Mouse (Mus musculus): ENCODE measurements around the gene Unc13c.

Gene Unc13c

GRCm38 (mm10) chr9:73882393-73882919, 86.3 kb downstream of the Unc13c start:
- no peak for DNase-seq (ENCODE audit: low read depth)

DNA sequence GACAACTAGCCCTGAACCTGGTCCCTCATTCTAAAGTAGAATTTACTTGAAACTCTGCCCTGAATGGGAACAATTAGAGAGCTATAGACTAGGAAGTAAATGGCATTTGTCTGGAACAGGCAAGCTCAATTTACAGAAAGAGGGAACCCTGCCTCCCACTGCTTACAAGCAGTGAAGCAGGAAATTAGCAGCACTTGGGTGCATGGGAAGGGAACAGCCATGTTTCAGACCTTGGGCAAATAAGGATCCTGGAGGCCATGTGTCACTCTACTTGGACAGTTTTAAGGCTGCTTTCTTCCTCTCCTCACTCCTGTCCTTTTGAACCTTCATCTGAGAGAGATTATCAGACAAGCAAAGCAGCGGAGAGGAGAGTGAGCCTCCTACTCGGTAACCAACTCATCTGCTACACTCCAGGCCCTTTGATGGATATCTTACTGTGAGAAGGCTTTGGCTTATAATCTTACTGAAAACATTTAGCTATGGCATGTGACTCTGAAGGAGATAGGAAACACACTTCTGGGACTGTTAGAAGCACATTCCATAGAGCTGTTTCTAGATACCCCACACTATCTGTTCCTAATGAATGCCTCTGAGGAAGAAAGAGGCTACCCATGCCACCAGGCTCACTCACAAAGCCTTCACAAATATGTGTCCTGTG, 101.2 kb downstream of the Unc13c start:
- DNase-seq (ENCODE audit: low read depth) = no peak

DNA sequence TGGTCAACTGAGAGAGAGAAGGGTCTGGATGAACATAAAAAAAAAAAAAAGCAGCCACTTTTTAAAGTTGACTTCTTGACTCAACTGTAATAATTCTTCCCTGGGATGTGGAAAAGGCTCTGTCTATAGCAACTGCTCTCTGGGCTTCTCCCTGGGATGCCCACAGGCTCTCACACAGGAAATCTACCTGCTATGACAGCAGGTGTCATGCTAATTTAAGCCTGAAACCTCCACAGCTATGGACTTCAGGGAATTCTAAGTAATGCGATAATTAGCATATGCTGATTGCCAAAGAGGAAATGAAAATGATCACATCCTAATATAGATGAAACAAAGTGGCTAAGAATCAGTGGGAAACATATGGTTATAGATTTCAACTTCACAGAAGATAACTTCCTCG, 102.1 kb downstream of the Unc13c start:
- no peak for DNase-seq (ENCODE audit: low read depth)

- DNase-seq (ENCODE audit: low read depth) = no peak
These were observed 109.3 kb downstream of the Unc13c start for GRCm38 (mm10) chr9:73859469-73859868.

DNA sequence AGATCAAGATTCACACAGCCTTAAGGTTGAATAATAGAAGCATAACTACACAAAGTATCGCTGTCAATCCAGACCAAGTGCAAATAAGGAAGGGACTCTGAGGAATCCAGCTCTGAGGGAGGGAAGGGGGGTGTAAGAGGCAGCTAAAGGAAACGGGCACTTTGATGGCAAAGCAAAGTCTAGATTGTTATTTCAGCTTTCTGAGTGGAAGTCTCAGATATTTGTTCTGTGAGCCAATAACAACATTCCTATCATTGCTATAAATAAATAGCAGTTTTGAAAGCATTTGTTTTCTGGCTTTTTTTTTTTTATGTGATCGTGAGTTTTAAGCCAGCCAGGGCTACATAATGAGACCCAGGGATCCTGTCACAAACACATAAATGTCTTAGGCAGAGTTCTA, 114.5 kb downstream of the Unc13c start:
- no peak for DNase-seq (ENCODE audit: low read depth)

GRCm38 (mm10) chr9:73806681-73807080, 162.1 kb downstream of the Unc13c start:
- DNase-seq (ENCODE audit: low read depth) = no peak

DNA sequence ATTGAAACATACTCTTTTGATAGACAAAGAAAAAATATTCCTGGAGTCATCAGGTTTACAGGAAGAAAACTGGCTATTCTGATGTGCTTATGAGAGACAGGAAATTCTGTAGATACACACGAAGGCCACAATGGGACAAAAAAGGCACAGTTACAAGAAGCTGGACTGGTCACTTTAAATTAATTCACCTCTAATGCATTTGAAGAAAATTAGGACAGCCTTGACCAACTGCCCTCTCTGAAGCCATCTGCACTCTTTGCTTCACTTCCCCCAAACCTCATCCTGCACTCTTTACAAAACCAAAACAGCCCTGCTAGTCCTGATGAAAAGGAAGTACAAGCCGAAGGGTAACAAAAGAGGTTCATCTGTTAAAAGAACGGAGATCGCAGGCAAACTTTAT, 194.2 kb downstream of the Unc13c start:
- DNase-seq (ENCODE audit: low read depth) = no peak

GRCm38 (mm10) chr9:73755185-73755584, 213.6 kb downstream of the Unc13c start:
- DNase-seq (ENCODE audit: low read depth) = no peak

DNA sequence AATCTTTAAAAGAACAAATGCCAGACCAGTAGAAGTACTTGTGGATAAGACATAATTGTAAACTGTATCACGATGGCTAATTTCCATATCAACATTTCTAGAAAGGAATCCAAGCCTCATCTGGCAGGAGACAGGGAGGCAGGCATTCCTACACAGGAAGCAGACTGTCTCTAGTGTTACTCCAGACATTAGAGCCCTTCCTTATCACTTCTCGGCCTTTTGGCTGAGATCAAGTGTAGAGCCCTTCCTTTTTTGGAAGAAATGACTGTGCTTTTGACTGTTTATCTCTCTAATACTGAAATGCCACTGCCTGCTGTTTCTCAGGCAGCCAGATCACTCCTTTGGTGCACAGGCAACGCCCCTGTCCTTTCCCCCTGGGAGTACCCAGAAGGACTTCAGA, 215.3 kb downstream of the Unc13c start:
- DNase-seq (ENCODE audit: low read depth) = no peak

DNA sequence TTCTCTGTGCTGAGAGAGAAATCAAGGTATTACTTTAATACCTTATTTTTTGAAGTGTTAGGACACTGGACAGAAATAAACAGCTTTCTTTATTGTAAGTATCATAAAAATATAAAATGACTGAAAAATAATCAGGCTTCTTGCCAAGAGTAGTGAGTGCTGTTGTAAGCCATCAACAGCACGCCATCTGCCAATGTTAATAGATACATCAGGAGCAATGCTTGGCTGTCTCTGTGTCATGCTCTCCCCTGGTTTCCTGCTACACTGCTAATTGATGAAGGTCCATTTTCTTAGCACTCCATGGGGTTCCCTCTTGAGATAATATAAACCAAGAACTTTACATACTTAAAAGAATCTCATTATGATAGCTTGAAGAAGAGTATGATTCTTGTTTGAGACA, 217.4 kb downstream of the Unc13c start:
- no peak for DNase-seq (ENCODE audit: low read depth)

DNA sequence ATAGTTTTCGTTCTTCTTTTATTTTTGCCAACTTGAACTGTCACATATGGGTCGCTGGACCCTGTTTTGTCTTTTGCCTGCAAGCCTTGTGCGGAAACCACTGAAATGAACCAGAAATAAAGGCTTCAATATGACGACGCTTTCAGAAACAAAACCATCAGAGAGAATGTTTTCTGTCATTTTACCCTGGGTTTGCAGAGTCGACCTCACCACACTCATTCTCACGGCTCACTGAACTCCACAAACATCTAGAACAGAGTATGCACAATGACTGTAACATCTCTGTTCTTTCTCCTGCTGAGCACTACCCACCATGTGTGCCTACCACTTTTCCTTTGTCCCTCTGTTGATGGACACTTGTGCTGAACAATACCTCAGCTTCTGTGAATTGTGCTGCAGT, 234.3 kb downstream of the Unc13c start:
- no peak for DNase-seq (ENCODE audit: low read depth)

GRCm38 (mm10) chr9:73725717-73726662, 242.8 kb downstream of the Unc13c start:
- DNase-seq (ENCODE audit: low read depth) = no peak

DNA sequence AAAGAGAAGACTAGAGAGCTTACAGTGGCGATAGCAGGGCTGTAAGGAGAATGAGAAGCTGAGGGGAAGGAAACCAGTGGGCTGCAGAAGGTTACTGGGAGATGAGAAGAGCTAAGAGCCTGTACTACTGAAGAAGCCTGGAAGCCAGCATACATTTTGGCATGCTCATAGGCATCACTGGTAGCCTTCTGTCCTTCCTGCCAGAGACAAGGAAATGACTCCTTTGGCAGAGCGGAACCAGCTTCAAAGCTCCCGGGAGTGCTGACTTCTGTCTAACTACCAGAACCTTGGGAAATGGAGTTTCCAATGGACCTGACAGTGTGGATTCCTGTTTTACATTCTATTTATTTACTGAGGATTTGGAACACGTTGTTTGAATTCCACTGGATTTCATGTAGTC, 244.0 kb downstream of the Unc13c start:
- DNase-seq (ENCODE audit: low read depth) = no peak

GRCm38 (mm10) chr9:73713508-73713907, 255.3 kb downstream of the Unc13c start:
- DNase-seq (ENCODE audit: low read depth) = no peak

DNA sequence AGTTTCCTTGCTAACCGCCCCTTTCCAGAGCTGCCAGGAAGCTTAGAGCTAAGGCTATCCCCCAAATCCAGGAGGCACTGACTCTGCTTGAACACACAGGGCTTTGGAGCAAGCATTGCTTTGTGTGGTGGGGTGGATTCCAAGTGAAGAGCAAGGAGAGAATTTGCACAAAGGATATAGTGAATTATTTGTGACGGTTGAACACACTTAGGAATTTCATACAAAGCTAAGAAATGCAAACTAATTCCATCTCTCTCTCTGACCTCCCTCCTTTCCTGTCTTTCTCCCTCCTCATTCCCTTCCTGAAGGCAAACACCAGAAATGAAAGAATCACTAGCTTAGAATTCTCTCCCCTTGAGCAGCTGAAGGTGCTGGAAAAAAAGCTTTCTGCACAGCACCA, 271.7 kb downstream of the Unc13c start:
- no peak for DNase-seq (ENCODE audit: low read depth)

GRCm38 (mm10) chr9:73681580-73681979, 287.2 kb downstream of the Unc13c start:
- no peak for DNase-seq (ENCODE audit: low read depth)

DNA sequence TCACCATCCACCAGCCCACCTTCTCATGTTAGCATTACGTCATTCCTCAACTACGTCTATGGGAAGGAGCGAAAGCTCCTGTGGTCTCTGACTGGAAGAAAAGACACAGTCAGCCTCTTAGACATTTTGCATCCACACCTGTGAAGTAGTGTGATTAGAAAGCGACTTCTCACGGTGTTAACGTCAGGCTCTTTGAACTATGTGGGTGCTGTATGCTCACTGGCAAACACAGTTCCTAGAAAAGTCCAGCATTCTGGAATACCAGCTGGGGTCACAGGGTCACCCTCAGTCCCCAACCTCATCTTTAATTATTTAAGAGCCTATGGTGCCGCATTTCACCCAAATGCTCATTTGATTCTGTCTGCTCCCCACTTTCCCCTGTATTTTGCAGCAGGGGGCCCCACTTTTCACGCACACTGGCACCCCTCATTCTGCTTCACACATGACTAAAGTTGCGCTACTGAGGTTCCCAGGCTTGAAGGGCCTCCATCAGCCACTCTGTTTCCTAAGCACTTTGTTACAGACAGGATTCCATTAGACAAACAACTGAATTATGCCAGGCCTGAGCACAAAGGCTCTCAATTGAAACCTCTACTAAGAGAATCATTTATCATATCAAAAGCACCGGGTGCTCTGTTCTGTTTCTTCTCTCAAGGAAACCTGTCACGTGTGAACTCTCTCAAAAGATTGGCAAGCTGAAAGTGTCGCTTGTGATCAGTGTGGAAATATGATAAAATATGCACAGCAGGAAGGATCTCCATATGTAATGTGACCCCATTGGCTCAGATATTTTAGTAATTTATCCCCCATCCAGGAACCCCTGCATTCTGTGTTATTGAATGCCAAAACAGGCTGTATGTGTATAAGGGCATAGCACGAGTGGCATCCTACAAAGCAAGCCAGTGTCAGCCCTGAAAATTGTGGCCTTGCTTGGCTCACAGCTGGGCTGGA, 287.9 kb downstream of the Unc13c start:
- DNase-seq (ENCODE audit: low read depth) = no peak

DNA sequence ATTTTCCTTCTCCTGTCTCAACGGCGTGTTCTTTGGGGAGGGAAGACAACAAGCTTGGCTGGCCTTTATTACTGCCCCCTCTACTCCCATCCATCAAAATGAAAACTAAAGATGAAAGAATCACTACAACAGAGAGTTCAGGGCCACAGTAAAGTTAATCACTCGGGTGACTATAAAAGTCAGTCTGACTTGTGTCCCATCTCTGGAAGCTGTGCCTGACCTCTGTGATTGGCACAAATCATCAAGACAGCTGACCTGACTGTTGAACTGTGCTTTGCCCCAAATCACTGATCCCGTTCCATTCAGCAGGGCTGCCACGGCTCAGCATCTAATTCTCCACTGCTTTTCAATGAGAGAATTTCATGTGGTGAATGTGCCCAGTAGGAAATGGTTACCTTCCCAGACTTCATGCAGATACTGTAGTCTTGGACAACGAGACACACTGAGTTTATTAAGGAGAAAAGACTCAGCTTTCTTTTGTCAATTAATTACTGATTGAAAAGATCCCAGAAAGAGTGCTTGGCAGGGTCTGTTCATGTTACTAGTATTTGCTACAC, 297.0 kb downstream of the Unc13c start:
- DNase-seq (ENCODE audit: low read depth) = no peak

GRCm38 (mm10) chr9:73670040-73670439, 298.7 kb downstream of the Unc13c start:
- DNase-seq (ENCODE audit: low read depth) = no peak

DNA sequence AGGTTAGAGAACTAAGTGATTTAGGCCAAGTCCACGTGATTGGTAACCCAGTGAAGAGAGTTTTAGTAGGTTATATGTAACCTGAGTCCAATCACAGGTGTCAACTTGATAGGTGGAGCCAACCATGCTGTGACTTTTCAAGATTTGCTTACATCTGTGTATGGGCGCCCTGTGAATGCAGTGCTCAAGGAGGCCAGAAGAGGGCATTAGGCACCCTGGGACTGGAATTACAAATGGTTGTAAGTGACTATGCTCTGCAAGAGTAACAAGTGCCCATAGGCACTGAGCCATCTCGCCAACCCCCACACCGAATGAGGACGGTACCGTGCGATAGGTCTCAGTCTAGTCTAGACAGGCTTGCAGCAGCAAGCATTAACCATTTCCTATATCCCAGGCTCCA, 305.9 kb downstream of the Unc13c start:
- DNase-seq (ENCODE audit: low read depth) = no peak

DNA sequence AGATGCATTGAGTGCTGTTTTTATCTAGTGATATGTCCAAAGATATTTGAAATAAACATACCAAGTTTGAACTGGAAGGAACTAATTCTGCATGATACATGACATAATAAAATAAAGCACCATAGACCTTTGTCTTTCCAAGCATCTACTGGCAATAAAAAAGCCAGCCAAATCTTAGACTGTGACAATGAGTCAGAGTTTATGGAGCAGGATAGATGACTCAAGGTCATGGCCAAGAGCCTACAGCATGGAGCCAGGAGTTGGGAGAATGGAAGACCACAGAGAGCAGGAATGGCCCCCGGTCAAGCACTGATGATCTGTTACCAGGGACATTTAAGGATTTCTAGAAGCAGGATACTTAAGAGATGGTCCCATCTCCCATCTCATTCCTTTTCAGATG, 319.7 kb downstream of the Unc13c start:
- DNase-seq (ENCODE audit: low read depth) = no peak

DNA sequence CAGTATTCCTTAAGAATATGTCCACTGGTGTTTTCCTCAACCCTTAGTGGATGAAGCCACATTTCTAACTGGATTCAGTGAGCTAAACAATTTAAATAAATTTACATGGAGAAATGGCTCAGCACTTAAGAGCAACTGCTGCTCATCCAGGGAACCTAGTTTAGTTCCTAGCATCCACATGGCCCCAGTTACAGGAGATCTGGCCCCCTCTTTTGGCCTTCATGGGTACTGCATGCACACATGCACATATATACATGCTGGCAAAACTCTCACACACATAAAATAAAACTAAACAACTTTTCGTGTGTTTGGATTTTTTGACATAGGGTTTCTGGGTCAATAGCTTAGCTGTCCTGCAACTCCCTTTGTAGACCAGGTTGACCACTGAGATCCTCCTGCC, 330.6 kb downstream of the Unc13c start:
- no peak for DNase-seq (ENCODE audit: low read depth)
